Mouse (Mus musculus) embryonic fibroblast, embryonic 13.5 days (primary cell): ENCODE data around the gene Gstp3.

ENCODE experiments used
- CTCF ChIP-seq: IDR thresholded peaks from 2 replicates; pipeline ENCODE4 v1.5.1; 2011; ENCODE audit warnings: mild to moderate bottlenecking, control low read depth, low read length, moderate library complexity, borderline replicate concordance; ENCODE audit not compliant: insufficient read depth
- POLR2A ChIP-seq: IDR thresholded peaks from 2 replicates; pipeline ENCODE4 v1.6.1; 2011; ENCODE audit warnings: low read depth, mild to moderate bottlenecking, control low read depth, low read length, moderate library complexity

DNA sequence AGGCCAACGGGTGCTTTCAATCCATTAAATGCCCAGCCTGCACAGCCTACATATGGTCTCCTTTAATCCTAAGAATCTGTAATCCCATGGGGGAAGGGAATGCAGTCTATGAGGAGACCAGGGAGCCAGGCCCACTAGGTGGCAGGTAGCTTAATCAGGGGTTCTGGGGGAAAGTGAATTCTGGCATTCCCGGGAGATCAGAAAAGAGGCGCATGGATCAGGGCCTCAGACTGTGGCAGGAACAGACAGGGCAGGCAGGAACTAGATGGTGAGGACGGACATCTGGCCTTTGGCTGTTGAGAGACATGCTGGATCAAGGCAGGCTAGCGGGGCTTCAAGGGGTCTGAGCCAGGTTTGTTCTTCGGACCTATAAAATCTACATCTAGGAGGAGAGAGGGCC lies 42.1 kb upstream of the Gstp3 start:
- TF ChIP-seq POLR2A, result no peak
- no peak for TF ChIP-seq CTCF
